Mouse (Mus musculus): Measurements from ENCODE around the gene Tdp2.
"Not testable (repeated sequence)": the region's sequence is repeated elsewhere in the genome, so short reads cannot be mapped to it uniquely, and the experiment has no call there.

Gene Tdp2

DNA sequence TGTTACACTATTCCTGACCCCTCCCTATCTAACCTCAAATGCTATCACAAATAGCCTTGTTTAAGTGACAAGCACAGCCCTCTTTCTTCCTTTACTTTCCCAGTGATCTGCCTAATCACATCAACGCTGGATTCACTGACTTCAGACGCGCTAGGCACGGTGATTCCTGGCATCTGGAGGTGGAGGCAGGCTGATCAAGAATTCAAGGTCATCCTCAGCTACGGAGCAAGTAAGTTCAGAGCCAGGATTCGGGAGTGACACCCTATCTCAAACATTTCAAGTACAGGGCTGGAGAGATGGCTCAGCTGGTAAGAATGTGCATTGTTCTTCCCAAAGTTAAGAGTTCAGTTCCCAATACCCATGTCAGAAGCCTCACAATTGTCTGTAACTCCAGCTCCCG is 5.4 kb upstream of the Tdp2 start:
- no peak for DNase-seq

DNA sequence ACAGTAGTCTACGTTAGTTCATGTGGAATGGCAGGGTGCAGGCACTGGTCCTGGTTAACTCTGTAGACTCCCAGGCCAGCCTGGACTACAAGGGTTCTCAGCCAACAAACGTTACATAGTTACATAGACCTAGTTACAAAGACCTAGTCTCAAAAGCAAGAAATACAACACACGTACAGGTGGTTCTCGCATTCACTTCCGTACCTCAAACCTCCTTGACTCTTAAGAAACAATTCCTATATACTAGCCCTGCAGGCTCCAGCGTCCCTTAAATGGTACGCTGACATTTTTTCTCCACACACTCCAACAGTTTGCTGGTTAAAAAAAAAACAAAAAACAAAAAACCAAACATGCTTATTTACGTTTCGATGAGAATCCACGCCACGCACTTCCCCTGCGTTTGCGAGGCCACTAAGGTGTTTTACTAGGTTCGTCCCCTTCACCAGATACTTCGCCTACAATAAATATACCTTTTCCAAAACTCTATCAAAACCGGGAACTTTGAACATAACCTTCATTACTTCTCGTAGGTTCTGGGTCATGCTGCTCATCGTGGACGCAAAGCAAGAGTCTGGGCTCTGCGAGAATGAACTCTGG is 625 bp upstream of the Tdp2 start:
- DNase-seq, result no peak

DNA sequence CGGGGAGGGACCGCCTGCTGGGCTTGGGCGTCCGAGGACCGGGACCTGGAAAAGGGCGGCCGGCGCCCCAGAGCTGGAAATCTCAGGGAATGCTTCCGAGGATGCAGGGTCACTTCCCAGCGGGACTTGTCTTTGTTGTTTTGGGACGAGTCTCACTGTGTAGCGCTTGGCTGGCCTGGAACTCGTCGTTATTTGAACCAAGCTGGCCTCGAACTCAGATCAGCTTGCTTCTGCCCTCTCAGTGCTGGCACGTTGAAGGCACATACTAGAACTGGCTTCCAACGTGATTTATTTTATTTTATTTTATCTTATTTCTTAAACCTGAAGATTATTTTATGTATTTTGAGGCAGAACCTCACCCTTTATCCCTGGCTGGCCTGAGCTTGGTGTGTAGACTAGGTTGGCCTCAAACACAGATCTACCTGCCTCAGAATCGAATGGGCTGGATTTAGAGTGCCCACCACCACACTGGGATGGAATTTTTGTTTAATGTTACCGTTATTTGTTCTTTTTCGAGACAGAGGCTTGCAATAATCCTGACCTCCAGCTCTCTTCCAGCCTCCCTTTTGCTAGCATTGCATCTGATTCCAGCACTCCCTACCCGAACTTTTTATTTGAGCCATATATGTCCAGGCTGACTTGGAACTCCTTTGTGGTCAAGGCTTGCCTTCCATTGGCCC is 792 bp downstream of the Tdp2 start:
- DNase-seq, result no peak

DNA sequence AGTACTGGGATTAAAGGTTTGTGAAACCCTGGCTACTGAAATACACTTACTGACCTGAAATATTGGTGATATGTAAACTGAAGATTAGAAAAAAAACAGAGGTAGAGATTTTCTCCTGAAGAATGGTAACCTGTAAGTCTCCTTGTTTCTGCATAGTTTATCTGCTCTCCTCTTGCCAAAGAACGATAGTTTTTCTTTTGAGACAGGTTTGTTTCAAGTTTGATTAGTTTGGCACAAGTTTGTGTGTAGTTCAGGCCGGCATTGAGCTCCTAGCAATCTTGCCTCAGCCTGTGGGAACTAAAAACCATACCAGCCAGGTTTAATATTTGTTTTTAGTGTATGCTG is 1.3 kb downstream of the Tdp2 start:
- no peak for DNase-seq

DNA sequence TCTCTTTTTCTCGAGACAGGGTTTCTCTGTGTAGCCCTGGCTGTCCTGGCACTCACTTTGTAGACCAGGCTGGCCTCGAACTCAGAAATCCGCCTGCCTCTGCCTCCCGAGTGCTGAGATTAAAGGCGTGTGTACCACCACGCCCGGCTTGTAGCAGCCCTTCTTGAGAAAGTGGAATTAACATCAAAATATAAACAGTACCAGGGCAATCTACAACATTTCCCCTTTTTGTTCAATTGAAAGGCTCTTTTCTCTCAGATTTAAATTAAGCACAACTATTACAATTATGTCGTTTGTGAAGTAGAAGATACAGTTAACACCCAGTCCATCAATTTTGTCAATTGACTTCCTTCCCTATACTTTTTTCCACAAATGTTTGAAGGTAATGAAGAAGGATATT is 6.3 kb downstream of the Tdp2 start:
- not testable (repeated sequence) for DNase-seq

DNA sequence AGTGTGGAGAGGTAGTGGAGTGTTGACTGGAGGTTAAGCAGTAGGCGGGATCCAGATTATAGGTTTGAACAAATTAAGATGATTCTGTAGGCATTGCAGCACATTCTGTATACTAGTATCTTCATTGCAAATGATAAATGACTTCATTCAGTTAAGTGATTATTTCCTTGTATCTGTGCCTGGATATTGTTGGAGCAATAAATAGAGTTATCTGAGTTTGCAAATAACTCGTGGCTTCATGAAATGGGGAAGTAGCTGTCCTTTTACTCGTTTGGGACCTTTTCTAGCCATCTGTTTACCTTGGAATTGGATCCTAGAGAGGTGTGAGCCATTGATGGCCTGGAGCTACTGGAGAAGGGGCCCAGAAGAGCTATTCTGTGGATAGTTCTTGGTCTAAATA is 8.4 kb downstream of the Tdp2 start:
- DNase-seq, result no peak

DNA sequence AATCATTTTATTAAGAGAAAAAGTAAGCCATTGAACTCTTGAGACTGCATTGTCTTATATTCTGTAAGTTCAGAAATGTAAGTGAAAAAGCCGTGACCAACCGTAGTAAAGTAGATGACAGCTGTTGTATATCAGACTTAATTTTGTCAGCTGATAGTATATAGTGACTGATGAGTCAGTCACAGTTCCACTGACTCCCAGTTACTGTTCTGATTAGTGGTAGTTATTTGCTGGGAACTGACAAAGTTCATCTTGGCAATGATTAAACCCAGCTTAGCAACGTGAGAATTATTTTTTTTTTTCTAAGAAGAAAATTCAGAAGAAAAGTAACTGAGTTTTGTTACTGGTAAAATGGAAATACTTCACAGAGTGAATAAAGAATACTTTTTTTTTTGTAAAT is 10.2 kb downstream of the Tdp2 start:
- no peak for DNase-seq

DNA sequence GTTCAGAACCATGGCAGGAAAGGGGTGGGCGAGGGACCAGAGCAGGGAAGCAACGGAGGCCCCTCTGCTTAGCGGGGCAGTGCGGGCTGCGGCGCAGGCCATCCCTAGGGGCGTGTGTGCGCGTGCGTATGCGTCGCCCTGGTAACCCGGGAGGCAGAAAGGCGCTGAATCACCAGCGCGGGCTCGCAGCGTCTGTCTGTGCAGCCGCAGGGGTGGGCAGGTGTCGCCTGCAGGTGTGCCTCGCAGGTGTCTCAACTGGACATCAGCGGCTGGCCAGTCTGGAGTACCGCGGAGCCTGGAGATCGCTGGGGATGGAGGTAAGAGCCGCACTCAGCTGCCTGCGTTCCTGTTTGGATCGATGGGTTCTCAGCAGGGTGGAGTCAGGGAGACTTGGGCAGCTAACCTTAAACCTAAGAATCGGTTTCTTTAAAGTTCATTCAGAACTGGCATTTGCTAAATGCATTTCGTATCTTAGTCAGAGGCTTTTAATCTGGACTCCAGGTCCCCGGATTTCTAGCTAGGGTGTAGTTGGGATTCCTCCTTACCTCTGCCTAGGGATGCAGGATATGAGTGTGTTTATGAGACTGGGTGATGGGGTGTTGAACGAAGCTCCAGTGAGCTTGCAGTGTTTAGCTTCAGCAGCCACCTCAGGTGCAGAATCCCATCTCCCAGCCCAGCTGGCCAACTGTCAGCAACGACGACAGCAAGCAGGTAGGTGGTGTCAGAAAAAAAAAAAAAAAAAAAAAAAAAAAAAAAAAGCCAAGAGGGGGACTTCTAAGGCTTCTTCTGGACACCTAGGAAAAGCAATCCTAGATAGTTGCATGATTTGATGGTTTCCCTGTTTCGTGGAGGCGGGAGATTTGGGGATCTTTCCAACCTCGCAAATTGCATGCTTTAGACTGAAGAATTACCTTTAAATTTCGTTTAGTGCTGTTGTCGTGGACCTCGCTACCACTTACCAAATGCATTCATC is 13.8 kb downstream of the Tdp2 start, which contains the start of gene D130043K22Rik:
D130043K22Rik (plus strand) TSS at position 153 of the 973 bp plus-strand sequence.
- DNase-seq, result peak; percentile 37

DNA sequence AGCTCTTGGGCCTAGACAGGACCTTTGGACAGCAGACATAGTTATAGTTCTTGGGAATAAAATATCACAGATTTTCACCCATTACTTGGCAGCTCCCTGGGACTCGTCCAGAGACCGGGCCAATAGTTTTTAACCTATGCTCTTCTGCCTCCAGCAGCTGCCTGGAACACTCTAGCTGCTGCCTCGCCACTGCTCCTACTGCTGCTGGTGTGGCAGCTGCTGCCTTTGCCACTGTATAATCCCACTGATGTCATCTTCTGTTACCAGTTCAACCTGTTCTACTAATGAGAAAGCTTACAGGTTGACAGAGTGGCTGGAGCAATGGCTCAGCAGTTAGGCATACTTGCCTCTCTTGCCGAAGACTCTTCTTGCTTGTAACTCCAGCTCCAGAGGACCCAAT is 17.8 kb downstream of the Tdp2 start:
- DNase-seq, result no peak

DNA sequence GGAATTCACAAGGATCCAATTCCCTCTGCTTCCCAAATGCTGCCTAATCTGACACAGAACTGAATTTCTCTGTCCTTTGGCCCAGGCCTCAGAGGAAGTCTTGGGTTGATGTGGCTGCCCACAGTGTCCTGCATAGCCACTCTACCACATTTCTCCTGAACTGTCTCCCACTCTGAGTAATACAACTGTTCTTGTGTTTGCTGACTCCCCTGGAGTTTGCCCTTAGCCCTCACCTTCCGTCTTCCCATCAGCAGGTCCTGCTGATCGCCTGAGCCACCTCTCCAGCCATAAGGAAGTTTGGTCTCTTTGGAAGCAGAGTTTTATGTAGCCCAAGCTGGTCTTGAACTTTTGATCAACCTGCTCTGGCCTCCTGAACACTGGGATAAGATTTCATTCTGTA is 20.5 kb downstream of the Tdp2 start:
- DNase-seq, result no peak

DNA sequence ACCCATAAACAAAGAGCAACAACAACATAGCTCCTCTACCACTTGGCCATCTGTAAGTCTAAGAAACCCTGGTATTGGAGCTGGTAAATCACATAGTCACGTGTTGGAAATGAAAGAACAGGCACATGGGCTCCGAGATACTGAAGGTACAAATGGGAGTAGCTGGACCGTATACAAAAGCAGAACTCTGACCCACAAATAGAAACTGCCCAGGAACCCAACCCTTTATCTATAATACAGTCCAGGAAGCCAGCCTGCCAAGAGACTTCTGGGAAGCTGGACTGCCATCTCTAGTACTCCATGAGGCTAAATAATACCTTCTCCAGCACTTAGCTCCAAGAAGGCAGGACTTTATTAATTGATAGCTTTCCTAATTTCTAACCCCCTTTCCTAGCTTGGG is 21.1 kb downstream of the Tdp2 start:
- no peak for DNase-seq

DNA sequence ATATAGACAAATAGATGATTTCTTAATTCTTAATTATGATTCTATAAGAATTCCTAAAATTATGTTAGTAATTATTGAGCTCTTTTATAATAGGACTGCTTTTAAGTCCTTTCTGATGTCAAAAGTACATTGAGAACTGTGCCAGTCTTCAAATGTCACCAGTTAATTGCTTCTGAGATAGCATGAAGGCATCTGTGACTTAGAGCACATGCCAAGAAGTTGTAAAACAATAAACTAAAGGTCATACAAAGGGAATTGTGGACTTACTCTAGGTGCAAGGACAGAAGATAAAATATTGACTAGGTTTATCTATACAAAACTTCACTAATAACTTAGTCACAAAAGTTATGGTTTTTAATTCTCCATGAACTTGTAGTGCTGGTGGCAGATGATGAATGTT is 27.6 kb downstream of the Tdp2 start:
- DNase-seq, result no peak

DNA sequence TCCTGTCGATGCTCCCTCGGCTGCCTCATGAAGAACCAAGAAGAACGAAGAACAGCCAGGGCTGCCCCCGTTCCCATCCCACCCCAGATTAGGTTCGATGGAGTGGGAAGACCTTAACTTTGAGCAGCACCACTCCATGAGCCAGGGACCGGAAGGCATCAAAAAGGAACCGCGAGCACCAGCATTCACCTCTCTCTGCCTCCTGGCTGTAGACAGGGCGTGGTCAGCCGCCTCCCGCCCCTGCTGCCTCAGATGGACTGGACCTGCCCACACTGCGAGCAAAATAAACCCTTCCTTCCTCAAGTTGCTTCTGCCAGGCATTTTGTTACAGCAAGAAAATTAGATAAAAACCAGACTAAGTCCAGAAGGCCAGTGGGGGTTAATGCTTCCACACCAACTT is 29.6 kb downstream of the Tdp2 start:
- DNase-seq, result no peak

DNA sequence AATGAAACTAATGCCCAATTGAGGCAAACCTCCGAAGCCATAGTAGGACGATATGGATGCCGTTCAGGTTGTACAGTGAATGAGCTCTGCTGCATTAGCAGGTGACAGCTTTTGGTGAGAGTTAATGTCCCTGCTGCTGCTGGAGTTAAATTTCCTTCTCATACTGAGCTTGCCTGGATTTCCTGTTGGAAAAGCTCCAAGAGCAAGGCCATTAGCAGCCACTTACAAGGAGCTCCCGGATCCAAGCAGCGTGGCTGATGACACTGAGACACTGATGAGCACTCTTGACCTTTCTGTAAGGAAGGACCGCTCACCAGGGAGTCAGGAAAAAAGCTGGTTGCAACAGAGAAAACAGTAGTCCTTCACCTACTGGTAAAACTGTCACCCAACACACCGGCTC is 30.5 kb downstream of the Tdp2 start:
- no peak for DNase-seq

DNA sequence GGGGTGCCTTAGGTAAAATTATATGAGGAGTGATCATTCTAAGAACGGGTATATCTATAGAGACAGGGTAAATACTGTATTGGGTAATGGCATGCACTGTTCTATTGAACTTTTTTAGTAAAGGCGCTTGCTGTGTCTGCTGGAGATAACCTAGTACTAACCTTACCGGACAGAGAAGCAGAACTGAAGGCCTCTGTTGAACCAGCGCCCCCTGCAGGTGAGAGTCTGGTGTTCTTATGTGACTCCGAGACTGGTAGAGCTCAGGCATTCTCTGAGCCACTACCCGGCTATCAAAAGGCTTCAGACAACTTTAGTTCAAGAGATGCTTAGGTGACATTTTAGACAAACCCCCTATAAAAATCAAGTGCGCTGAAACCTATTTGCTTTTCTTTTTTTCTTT is 31.0 kb downstream of the Tdp2 start:
- peak; percentile 72 for DNase-seq

DNA sequence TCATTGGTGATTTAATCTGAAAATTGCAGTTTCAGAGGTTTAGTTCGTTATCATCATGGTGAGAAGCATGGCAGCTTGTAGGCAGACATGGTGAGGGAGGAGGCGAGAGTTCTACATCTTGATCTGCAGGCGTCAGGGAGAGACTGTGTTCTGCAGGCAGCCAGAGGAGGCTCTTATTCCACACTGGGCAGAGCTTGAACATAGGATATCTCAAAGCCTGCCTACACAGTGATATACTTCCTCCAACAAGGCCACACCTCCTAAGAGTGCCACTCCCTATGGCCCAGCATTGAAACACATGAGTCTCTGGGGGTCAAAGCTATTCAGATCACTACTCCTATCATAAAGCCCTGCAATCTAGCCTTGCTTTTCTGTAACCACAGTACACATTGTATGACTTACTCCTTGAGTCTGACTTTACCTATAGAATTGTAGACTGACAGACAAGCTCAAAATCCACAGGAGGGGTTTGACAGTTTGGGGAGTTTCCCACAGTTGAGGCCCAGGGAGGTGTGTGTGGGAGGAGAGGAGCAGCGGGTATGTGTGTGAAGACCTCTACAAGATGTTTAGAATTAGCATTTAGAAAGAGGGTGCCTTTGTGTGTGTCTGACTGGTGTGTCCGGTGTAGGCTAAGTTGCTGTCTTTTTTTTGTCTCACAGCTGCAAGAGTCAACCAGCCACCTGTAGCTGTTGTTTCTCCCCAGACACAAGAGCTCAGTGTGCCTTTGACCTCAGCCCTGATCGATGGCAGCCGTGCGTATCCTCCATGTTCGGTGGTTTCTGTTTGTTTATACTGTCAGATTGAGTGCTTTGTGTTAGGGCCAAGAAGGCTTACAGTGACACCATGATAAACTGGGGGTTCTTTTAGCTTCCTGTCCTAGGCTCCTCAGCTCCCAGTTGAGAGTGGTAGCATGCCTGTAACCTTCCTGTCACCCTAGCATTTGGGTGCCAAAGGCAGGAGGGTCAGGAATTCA is 35.2 kb downstream of the Tdp2 start:
- no peak for DNase-seq

DNA sequence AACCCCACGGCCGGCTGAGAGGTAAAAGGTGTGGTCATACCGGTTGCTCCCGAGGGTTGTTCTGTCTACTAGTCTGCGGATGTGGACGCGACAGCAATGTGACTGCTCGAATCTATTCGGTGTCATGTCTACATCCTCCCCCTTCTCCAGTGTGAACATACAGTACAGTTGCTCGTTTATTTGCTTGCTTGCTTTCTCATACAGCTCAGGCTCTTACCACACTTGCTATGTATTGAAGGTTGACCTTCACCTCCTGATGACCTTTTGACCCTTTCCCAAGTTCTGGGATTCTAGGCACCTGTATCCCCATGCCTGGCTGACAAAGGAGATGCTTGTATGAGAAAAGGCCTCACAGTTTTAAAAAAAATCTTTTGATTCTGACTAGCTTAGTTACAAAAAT is 36.3 kb downstream of the Tdp2 start:
- DNase-seq, result no peak

DNA sequence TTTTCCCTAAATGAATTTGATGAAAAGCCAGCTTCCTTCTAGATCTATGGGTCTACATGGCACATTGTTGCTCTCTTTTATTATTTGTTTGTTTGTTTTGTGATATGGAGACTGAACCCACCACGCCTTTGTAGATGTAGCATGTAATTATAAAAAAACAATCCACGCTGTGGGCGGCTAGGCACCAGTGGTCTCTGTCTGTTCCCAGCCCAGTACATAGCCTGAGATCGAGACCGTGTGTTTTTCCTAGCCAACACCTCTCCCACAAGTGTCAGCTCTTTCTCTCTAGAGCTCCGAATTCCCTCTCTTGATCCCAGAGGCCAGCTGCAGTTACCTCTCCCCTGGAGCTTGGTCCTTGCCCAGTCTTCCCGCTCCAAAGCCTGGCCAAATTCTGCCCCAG is 36.8 kb downstream of the Tdp2 start:
- DNase-seq, result no peak

DNA sequence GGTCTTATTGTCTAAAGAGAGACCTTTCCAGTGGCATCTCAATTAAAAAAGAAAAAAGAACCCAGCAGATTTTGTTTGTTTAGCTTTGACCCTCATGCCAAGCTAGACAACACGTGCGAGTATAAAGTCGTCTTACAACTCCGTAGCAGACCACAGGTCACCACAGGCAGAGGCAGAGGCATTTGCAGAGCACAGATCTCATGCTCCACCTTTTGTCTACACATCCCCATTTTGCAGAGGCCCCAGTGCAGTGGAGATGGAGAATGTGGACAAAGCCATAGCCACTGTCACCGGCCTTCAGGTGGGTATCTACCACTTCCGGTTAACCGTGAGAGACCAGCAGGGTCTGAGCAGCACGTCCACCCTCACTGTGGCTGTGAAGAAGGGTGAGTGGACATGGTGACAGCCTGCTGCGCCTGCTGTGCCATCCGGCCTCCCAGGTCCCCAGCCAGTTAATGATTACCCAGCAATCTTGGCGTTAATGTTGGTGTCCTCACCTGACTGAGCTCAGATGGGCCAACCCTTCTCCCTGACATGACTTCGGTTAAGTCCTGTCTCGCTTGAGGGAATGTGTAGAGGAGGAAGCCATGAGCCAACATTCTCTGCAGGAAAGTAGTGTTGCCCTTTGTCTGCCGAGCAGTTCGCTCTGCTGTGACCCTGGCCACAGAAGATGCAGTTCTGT is 48.0 kb downstream of the Tdp2 start:
- DNase-seq, result no peak

DNA sequence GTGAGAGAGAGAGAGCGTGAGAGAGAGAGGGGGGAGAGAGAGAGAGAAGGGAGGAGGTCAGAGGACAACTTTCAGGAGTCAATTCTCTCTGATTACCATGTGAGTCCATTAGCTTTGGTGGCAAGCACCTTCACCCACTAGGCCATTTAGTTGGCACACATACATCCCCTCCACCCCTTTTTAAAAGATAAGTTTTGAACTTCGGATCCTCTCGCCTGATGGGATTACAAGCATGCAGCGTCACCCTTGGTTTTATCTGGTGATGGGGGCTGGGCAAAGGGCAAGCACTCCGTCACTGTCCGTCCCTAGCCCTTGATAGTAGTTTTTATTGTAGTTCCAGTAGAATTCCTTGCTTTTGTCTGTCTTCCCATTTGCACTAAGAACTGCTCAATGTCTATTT is 48.7 kb downstream of the Tdp2 start:
- DNase-seq, result no peak

DNA sequence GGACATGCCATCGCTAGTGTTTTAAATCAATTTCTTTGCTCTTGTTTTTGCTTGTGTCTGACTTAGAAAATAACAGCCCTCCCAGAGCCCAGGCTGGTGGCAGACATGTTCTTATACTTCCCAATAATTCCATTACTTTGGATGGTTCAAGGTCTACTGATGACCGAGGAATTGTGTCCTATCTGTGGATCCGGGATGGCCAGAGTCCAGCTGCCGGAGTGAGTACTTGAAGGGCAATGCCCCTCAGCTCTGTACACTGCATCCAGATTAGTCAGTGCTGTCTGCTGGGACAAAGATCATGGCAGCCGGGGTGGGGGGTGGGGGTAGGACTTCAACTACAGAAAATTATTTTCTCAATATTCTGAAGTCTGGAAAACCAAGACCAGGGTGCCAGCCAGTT is 49.2 kb downstream of the Tdp2 start:
- DNase-seq, result no peak

DNA sequence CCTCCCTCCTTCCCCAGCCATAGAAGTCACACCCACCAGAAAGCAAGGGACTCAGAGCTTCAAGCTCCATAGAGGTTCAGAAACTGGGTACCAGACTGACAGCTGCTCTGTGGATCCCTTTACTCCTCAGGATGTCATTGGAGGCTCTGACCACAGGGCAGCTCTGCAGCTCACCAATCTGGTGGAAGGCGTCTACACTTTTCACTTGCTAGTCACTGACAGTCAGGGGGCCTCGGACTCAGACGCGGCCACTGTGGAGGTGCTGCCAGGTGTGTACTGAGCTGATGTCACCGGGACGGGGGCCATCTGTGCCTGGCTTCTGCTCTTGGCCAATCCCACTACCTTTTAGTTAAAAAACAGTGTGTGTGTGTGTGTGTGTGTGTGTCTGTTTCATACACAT is 50.9 kb downstream of the Tdp2 start:
- DNase-seq, result peak; percentile 20
